Mouse (Mus musculus) olfactory bulb, adult 2 months (tissue): ENCODE data around the gene Gas2.

Experiments used
- CTCF ChIP-seq: fragments of 200-500 bp; IDR thresholded peaks from 2 replicates; pipeline ENCODE4 v1.5.1; 2012; ENCODE audit warnings: low read depth, mild to moderate bottlenecking, low read length, moderate library complexity; ENCODE audit not compliant: insufficient read depth
- POLR2A ChIP-seq: fragments of 200-500 bp; IDR thresholded peaks from 2 replicates; pipeline ENCODE4 v1.6.1; 2012; ENCODE audit warnings: mild to moderate bottlenecking, low read depth, low read length, moderate library complexity; ENCODE audit not compliant: insufficient read depth

DNA sequence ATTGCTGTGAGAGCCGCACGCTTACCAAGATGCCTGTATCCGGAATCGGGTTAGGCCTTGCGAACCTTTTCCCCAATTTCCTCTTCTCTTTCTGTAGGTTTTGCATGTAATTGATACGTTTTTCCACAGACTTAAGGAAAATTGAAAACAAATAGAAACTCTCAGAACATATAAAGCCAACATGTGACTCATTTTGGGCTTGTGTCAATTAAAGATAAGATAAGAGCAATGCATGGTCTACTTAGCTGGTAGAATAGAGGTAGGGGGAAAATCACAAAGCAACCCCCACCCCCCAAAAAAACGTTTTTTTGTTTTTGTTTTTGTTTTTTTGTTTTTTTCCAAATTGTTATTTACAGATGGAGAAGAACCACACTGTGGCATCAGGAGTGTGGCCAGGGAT lies 151.6 kb downstream of the Gas2 start:
- TF ChIP-seq POLR2A: no peak
- TF ChIP-seq CTCF: no peak
